Mouse (Mus musculus): ENCODE data around the gene Mfsd4b2.
"Not testable (repeated sequence)": the region's sequence is repeated elsewhere in the genome, so short reads cannot be mapped to it uniquely, and the experiment has no call there.

The Mfsd4b2 gene

GRCm38 (mm10) chr10:39926616-39927139, at the start of gene Mfsd4b2:
Gene Mfsd4b2 (minus strand): TSS chr10:39926923.
- DNase-seq (ENCODE audit: low read depth, low spot score): no peak

GRCm38 (mm10) chr10:39975771-39976170, 49.0 kb upstream of the Mfsd4b2 start:
- no peak for DNase-seq (ENCODE audit: low read depth, low spot score)

- peak; percentile 32 for DNase-seq (ENCODE audit: low read depth, low spot score)
Observed at GRCm38 (mm10) chr10:39974982-39975381, 48.3 kb upstream of the Mfsd4b2 start.

- DNase-seq (ENCODE audit: low read depth, low spot score): no peak
Observed at GRCm38 (mm10) chr10:39967512-39967911, 40.8 kb upstream of the Mfsd4b2 start.

GRCm38 (mm10) chr10:39961906-39962305, 35.2 kb upstream of the Mfsd4b2 start:
- DNase-seq (ENCODE audit: low read depth, low spot score): no peak

- no peak for DNase-seq (ENCODE audit: low read depth, low spot score)
Observed at GRCm38 (mm10) chr10:39960441-39960822, 33.7 kb upstream of the Mfsd4b2 start.

GRCm38 (mm10) chr10:39959761-39960440, 33.2 kb upstream of the Mfsd4b2 start, which contains the start of gene Mfsd4b3:
Gene Mfsd4b3 (minus strand): TSS chr10:39960153.
- peak; percentile 95 for DNase-seq (ENCODE audit: low read depth, low spot score)

GRCm38 (mm10) chr10:39958266-39958665, 31.5 kb upstream of the Mfsd4b2 start:
- DNase-seq (ENCODE audit: low read depth, low spot score): peak; percentile 22

GRCm38 (mm10) chr10:39956340-39956878, 29.7 kb upstream of the Mfsd4b2 start:
- DNase-seq (ENCODE audit: low read depth, low spot score): no peak

GRCm38 (mm10) chr10:39955163-39955562, 28.4 kb upstream of the Mfsd4b2 start:
- no peak for DNase-seq (ENCODE audit: low read depth, low spot score)

- DNase-seq (ENCODE audit: low read depth, low spot score): no peak
Observed at GRCm38 (mm10) chr10:39949377-39949954, 22.7 kb upstream of the Mfsd4b2 start.

GRCm38 (mm10) chr10:39947195-39947594, 20.5 kb upstream of the Mfsd4b2 start:
- not testable (repeated sequence) for DNase-seq (ENCODE audit: low read depth, low spot score)

- no peak for DNase-seq (ENCODE audit: low read depth, low spot score)
Observed at GRCm38 (mm10) chr10:39936553-39936952, 9.8 kb upstream of the Mfsd4b2 start.

GRCm38 (mm10) chr10:39924556-39924955, 2.2 kb downstream of the Mfsd4b2 start:
- DNase-seq (ENCODE audit: low read depth, low spot score): not testable (repeated sequence)

- DNase-seq (ENCODE audit: low read depth, low spot score): no peak
Observed at GRCm38 (mm10) chr10:39912616-39913015, 14.1 kb downstream of the Mfsd4b2 start.

- no peak for DNase-seq (ENCODE audit: low read depth, low spot score)
Observed at GRCm38 (mm10) chr10:39908768-39909441, 17.8 kb downstream of the Mfsd4b2 start.

- DNase-seq (ENCODE audit: low read depth, low spot score): no peak
Observed at GRCm38 (mm10) chr10:39906799-39907658, 19.7 kb downstream of the Mfsd4b2 start.

- DNase-seq (ENCODE audit: low read depth, low spot score): no peak
Observed at GRCm38 (mm10) chr10:39904191-39904590, 22.5 kb downstream of the Mfsd4b2 start.

- DNase-seq (ENCODE audit: low read depth, low spot score): peak; percentile 89
Observed at GRCm38 (mm10) chr10:39898874-39899371, 27.8 kb downstream of the Mfsd4b2 start, which contains the start of gene Mfsd4b4. Gene Mfsd4b4 (minus strand): TSS chr10:39899238.

- DNase-seq (ENCODE audit: low read depth, low spot score): no peak
Observed at GRCm38 (mm10) chr10:39896503-39896902, 30.2 kb downstream of the Mfsd4b2 start.
